Mouse (Mus musculus) heart, postnatal 25 days (tissue): ENCODE measurements at regions not wholly inside any gene's neighbourhood (a gene's known extent, or its start where the extent isn't known, plus 50 kb on each side); places are given as distances from the start of the nearest gene placed in this dataset.

Experiments used
- DNase-seq: peaks from one replicate; pipeline ENCODE4 v3.0.0; 2022; ENCODE audit warnings: low spot score
- intact Hi-C: fragments of 180-260 bp; cut with DNase I; formaldehyde crosslinking; loops from one replicate; pipeline ENCODE4 v1.15.1; 2025

GRCm38 (mm10) chr1:43360741-43361140 is 83.6 kb upstream of the Nck2 start:
- intact Hi-C loops: no loop called here
- no peak for DNase-seq

GRCm38 (mm10) chr1:43361455-43361863 is 82.9 kb upstream of the Nck2 start:
- DNase-seq: no peak
- intact Hi-C loops: no loop called here

GRCm38 (mm10) chr1:43362136-43362535 is 82.2 kb upstream of the Nck2 start:
- DNase-seq: no peak
- intact Hi-C loops: no loop called here

GRCm38 (mm10) chr1:43363178-43363577 is 81.2 kb upstream of the Nck2 start:
- no peak for DNase-seq
- intact Hi-C loops: no loop called here

GRCm38 (mm10) chr1:43366433-43366832 is 77.9 kb upstream of the Nck2 start:
- no peak for DNase-seq
- intact Hi-C loops: no loop called here

- DNase-seq: no peak
- intact Hi-C loops: no loop called here
These were observed 77.1 kb upstream of the Nck2 start for GRCm38 (mm10) chr1:43367151-43367895.

GRCm38 (mm10) chr1:43371863-43372262 is 72.5 kb upstream of the Nck2 start:
- intact Hi-C loops: no loop called here
- DNase-seq: no peak

- intact Hi-C loops: no loop called here
- no peak for DNase-seq
These were observed 69.4 kb upstream of the Nck2 start for GRCm38 (mm10) chr1:43374946-43375345.

- DNase-seq: no peak
These were observed 68.5 kb upstream of the Nck2 start for GRCm38 (mm10) chr1:43375851-43376250.

GRCm38 (mm10) chr1:43377491-43378263 is 66.7 kb upstream of the Nck2 start:
- intact Hi-C loops: no loop called here
- DNase-seq: no peak

More at GRCm38 (mm10) chr1:43375851-43376250, 68.5 kb upstream of the Nck2 start:
- intact Hi-C loops: no loop called here

- no peak for DNase-seq
- intact Hi-C loops: no loop called here
These were observed 59.4 kb upstream of the Nck2 start for GRCm38 (mm10) chr1:43385008-43385407.

GRCm38 (mm10) chr1:43394035-43394434 is 50.3 kb upstream of the Nck2 start:
- DNase-seq: no peak

More at GRCm38 (mm10) chr1:43394035-43394434, 50.3 kb upstream of the Nck2 start:
- intact Hi-C loops: no loop called here
